Mouse (Mus musculus) ovary, postnatal 36 days (tissue): ENCODE data around the gene Tmem135.

Experiments
- DNase-seq: peaks from one replicate; pipeline ENCODE4 v3.0.0; 2022; ENCODE audit warnings: low spot score, mixed read lengths

The Tmem135 gene

GRCm38 (mm10) chr7:89417707-89418106 lies 13.7 kb upstream of the Tmem135 start:
- DNase-seq, result no peak

GRCm38 (mm10) chr7:89416027-89416426 lies 12.0 kb upstream of the Tmem135 start:
- no peak for DNase-seq

GRCm38 (mm10) chr7:89412094-89412493 lies 8.1 kb upstream of the Tmem135 start:
- DNase-seq, result no peak

- DNase-seq, result no peak
These were observed 7.3 kb upstream of the Tmem135 start for GRCm38 (mm10) chr7:89411346-89411745.

GRCm38 (mm10) chr7:89410294-89410693 lies 6.3 kb upstream of the Tmem135 start:
- DNase-seq, result no peak

GRCm38 (mm10) chr7:89407006-89407940 lies 3.3 kb upstream of the Tmem135 start:
- DNase-seq, result no peak

GRCm38 (mm10) chr7:89406011-89406410 lies 2.0 kb upstream of the Tmem135 start:
- no peak for DNase-seq

GRCm38 (mm10) chr7:89404734-89405440 lies 865 bp upstream of the Tmem135 start:
- peak; percentile 34 for DNase-seq

GRCm38 (mm10) chr7:89403053-89403972 lies 709 bp downstream of the Tmem135 start:
- DNase-seq, result peak; percentile 81

GRCm38 (mm10) chr7:89401936-89402335 lies 2.1 kb downstream of the Tmem135 start:
- DNase-seq, result no peak

- no peak for DNase-seq
These were observed 2.7 kb downstream of the Tmem135 start for GRCm38 (mm10) chr7:89401136-89401858.

- no peak for DNase-seq
These were observed 3.3 kb downstream of the Tmem135 start for GRCm38 (mm10) chr7:89400721-89401120.

GRCm38 (mm10) chr7:89397837-89398534 lies 6.0 kb downstream of the Tmem135 start:
- no peak for DNase-seq

- DNase-seq, result no peak
These were observed 7.6 kb downstream of the Tmem135 start for GRCm38 (mm10) chr7:89396386-89396785.

GRCm38 (mm10) chr7:89395399-89395798 lies 8.6 kb downstream of the Tmem135 start:
- no peak for DNase-seq

- DNase-seq, result no peak
These were observed 11.2 kb downstream of the Tmem135 start for GRCm38 (mm10) chr7:89392825-89393224.

GRCm38 (mm10) chr7:89392388-89392787 lies 11.6 kb downstream of the Tmem135 start:
- DNase-seq, result no peak

GRCm38 (mm10) chr7:89391831-89392230 lies 12.2 kb downstream of the Tmem135 start:
- DNase-seq, result no peak

GRCm38 (mm10) chr7:89391281-89391680 lies 12.7 kb downstream of the Tmem135 start:
- no peak for DNase-seq

- no peak for DNase-seq
These were observed 13.4 kb downstream of the Tmem135 start for GRCm38 (mm10) chr7:89390660-89391059.

- DNase-seq, result no peak
These were observed 15.0 kb downstream of the Tmem135 start for GRCm38 (mm10) chr7:89388981-89389380.
